Mouse (Mus musculus): ENCODE data around the gene Cfap54. TPM values are rescaled to one million over a fixed set of nuclear protein-coding genes. Genes with fewer than 3 reads are reported as not detected.
A peak's percentile ranks its signal among the peaks of the same experiment; 100 is the strongest.

Gene Cfap54
- 0.36 and 0.42 TPM in 2 replicates for polyA plus RNA-seq (2016; fragmentation: Nextera tagmentation; extraction: Ambion mirVana)

DNA sequence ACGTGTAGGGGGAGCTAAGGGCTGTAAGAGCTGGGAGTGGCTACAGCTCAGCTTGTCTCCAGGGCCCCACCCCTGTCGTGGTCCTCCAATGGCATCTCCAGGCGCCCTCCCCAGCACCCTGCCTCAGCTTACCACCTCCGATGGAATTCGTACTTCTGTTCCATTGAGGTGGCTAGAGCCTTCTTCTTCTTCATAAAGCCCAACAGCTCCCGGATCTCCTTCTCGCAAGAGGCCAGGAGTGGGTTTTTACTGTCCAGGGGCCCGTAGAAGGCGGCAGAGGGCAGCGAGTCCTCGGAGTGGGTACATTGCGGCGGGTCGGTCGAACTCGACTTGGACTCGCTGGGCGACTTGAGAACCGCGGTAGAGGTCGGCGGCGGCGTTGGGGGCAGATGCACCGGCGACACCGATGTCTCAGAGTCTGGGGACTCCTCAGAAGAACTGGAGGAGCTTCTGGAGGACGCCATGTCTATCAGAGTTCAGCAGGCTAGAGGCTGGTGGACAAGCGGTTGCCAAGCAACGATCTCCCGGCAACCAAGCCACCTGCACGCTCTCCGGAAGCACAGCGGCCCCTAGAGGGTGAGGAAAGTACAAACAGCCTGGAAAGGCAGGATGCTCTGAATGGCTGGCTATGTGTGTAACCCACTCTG is at the start of gene Cfap54:
Gene Cfap54, minus strand, starts transcription at position 486 of the 647 bp plus-strand sequence.
- 2% methylated on average over 34 of the region's 34 CpGs for WGBS
- H3K27ac ChIP-seq (replicated peaks): peak within 1 kb of the TSS; percentile 48; the same call in 1 of the 2 replicates
- no peaks in the 10 kb centered on the region for H3K36me3 ChIP-seq (replicated peaks)

DNA sequence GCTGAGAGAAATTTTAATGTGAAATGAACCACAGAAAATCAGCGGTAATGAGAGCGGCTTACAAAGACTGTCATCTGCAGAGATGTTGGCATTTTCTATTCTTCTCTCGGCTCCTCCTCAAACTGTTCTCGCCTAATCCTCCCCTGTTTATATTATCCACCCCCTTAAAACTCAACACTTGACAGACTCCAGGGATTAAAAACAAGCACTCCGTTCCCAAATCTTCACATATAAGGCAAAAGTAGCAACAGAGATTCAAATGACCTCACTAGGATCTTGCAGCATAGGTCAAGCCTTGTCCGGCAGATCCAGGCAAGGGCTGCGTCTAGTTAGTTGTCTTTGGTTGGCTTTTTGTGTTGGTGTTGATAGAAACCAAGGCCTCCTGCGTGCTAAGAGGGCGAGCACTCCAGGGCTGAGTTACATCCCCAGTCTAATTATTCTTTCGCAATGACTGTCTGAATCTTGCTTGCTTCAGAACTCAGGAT is 49.1 kb upstream of the Cfap54 start:
- DNase-seq (ENCODE audit: low spot score): no peak
- no peak overlapping the region for H3K4me3 ChIP-seq
- no peaks in the 10 kb centered on the region for H3K36me3 ChIP-seq (replicated peaks)
- 0 out of 2 replicates have a peak, but pooled peaks cover 7% of the 10 kb centered on the region for H3K4me1 ChIP-seq
- no peaks in the 10 kb centered on the region for H3K9me3 ChIP-seq
- H3K27ac ChIP-seq (replicated peaks): no peak overlapping the region
- 69% methylated on average over 10 of the region's 10 CpGs for WGBS
- H3K27me3 ChIP-seq (replicated peaks; ENCODE audit: low read depth, poor library complexity, severe bottlenecking): no peaks in the 10 kb centered on the region

More for the DNA sequence above, at the start of gene Cfap54:
- peaks cover 31% of the 10 kb centered on the region for H3K4me1 ChIP-seq
- DNase-seq (ENCODE audit: low spot score): peak; percentile 93
- peak within 1 kb of the TSS; percentile 67 for H3K4me3 ChIP-seq
- H3K27me3 ChIP-seq (replicated peaks; ENCODE audit: low read depth, poor library complexity, severe bottlenecking): peaks cover 8% of the 10 kb centered on the region; the same call in 1 of the 2 replicates
- H3K9me3 ChIP-seq: no peaks in the 10 kb centered on the region

DNA sequence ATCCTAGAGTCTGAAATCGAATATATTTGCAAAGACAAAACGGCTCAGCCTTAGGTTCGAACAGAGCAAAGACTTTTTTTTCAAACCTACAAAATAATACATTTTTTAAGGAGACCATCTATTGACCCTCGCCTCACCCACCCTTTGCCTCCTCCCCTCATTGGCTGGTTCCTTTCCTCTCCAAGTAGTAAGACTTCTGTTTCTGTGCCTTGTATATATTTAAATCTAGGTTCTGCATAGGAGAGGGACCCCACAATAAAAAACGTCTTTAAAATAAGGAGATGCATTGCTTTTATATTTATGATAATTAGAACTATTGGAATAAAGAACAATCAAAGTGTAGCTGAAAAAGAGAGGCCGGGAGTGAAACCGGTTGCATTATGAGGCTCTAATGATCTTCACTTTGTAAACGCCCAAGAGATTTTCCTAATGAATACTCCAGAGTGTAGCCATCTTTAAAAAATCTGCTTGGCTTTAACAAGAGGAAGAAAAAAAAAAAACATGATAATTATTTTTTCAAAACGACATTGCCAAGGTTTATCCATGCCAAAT is 48.6 kb upstream of the Cfap54 start:
- Histone ChIP-seq H3K36me3 (replicated peaks) (no peaks in the 10 kb centered on the region), H3K4me1 (0 out of 2 replicates have a peak, but pooled peaks cover 7% of the 10 kb centered on the region)
- 77% methylated on average over 9 of the region's 9 CpGs for WGBS

DNA sequence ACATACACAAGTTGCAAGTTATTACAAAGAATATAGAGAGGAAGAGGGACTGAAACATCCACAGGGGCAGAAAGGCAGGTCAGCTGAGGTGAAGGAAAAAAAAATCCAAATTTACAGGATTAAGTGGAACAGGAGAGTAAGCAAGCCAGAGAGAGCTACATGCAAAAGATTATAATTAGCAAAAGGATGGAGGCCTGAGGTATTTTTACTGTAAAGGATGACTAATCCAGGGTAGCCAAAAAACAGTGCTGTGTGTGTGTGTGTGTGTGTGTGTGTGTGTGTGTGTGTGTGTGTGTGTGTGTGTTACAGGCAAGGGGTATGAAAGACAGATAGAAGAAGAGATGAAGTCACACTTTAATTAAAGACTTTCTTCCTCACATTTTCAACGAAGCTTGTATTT is 47.9 kb upstream of the Cfap54 start:
- no peak overlapping the region for H3K27ac ChIP-seq (replicated peaks)
- H3K4me3 ChIP-seq: no peak overlapping the region
- no peak for DNase-seq (ENCODE audit: low spot score)
- H3K27me3 ChIP-seq (replicated peaks; ENCODE audit: low read depth, poor library complexity, severe bottlenecking): no peaks in the 10 kb centered on the region
- 92% methylated on average over 1 of the region's 1 CpGs for WGBS
- no peaks in the 10 kb centered on the region for H3K9me3 ChIP-seq
- peaks cover 8% of the 10 kb centered on the region; the same call in 1 of the 2 replicates for H3K4me1 ChIP-seq
- no peaks in the 10 kb centered on the region for H3K36me3 ChIP-seq (replicated peaks)

More for the DNA sequence above, 48.6 kb upstream of the Cfap54 start:
- Histone ChIP-seq H3K27me3 (replicated peaks; ENCODE audit: low read depth, poor library complexity, severe bottlenecking) (no peaks in the 10 kb centered on the region), H3K27ac (replicated peaks) (no peak overlapping the region), H3K4me3 (no peak overlapping the region), H3K9me3 (no peaks in the 10 kb centered on the region)
- DNase-seq (ENCODE audit: low spot score): no peak

DNA sequence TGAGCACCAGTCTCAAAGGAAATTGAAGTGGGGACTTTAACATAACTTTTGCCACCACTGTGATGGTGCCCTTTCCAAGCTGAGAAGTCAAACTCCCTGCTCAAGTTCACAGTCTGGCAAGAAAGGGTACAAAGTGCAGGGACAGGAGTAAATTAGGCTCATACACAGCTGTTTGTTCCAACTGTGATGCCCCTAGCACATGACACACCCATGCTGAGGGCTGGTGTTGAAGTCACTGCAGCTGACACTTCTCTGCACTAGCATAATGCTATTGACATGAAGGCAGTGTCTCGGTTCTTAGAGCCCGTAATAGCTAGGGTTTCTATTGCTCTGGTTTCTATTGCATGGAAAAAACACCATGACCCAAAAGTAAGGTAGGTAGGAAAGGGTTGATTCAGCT is 47.1 kb upstream of the Cfap54 start:
- 90% methylated on average over 2 of the region's 2 CpGs for WGBS
- no peak for DNase-seq (ENCODE audit: low spot score)
- H3K27me3 ChIP-seq (replicated peaks; ENCODE audit: low read depth, poor library complexity, severe bottlenecking): no peaks in the 10 kb centered on the region
- no peak overlapping the region for H3K27ac ChIP-seq (replicated peaks)
- H3K36me3 ChIP-seq (replicated peaks): no peaks in the 10 kb centered on the region
- H3K4me3 ChIP-seq: no peak overlapping the region
- no peaks in the 10 kb centered on the region for H3K9me3 ChIP-seq
- peaks cover 11% of the 10 kb centered on the region; the same call in 1 of the 2 replicates for H3K4me1 ChIP-seq

GRCm38 (mm10) chr10:93126025-93126424 is 44.6 kb upstream of the Cfap54 start:
- no peak for DNase-seq (ENCODE audit: low spot score)
- WGBS: 90% methylated on average over 3 of the region's 3 CpGs
- no peaks in the 10 kb centered on the region for H3K36me3 ChIP-seq (replicated peaks)
- H3K4me3 ChIP-seq: no peak overlapping the region
- peaks cover 11% of the 10 kb centered on the region; the same call in 1 of the 2 replicates for H3K4me1 ChIP-seq
- H3K27ac ChIP-seq (replicated peaks): no peak overlapping the region
- H3K27me3 ChIP-seq (replicated peaks; ENCODE audit: low read depth, poor library complexity, severe bottlenecking): no peaks in the 10 kb centered on the region
- H3K9me3 ChIP-seq: no peaks in the 10 kb centered on the region

GRCm38 (mm10) chr10:93123957-93124613 is 42.7 kb upstream of the Cfap54 start:
- Histone ChIP-seq H3K27ac (replicated peaks) (peak overlapping the region; percentile 30), H3K36me3 (replicated peaks) (no peaks in the 10 kb centered on the region), H3K4me3 (no peak overlapping the region), H3K27me3 (replicated peaks; ENCODE audit: low read depth, poor library complexity, severe bottlenecking) (no peaks in the 10 kb centered on the region), H3K4me1 (peaks cover 7% of the 10 kb centered on the region; the same call in 1 of the 2 replicates), H3K9me3 (no peaks in the 10 kb centered on the region)
- WGBS: 66% methylated on average over 12 of the region's 12 CpGs
- DNase-seq (ENCODE audit: low spot score): peak; percentile 28

GRCm38 (mm10) chr10:93123310-93123709 is 41.9 kb upstream of the Cfap54 start:
- H3K9me3 ChIP-seq: no peaks in the 10 kb centered on the region
- H3K27me3 ChIP-seq (replicated peaks; ENCODE audit: low read depth, poor library complexity, severe bottlenecking): no peaks in the 10 kb centered on the region
- no peak overlapping the region; the same call in 1 of the 2 replicates for H3K27ac ChIP-seq (replicated peaks)
- no peak overlapping the region for H3K4me3 ChIP-seq
- 81% methylated on average over 4 of the region's 4 CpGs for WGBS
- H3K36me3 ChIP-seq (replicated peaks): no peaks in the 10 kb centered on the region
- peaks cover 3% of the 10 kb centered on the region; the same call in 1 of the 2 replicates for H3K4me1 ChIP-seq
- DNase-seq (ENCODE audit: low spot score): no peak

DNA sequence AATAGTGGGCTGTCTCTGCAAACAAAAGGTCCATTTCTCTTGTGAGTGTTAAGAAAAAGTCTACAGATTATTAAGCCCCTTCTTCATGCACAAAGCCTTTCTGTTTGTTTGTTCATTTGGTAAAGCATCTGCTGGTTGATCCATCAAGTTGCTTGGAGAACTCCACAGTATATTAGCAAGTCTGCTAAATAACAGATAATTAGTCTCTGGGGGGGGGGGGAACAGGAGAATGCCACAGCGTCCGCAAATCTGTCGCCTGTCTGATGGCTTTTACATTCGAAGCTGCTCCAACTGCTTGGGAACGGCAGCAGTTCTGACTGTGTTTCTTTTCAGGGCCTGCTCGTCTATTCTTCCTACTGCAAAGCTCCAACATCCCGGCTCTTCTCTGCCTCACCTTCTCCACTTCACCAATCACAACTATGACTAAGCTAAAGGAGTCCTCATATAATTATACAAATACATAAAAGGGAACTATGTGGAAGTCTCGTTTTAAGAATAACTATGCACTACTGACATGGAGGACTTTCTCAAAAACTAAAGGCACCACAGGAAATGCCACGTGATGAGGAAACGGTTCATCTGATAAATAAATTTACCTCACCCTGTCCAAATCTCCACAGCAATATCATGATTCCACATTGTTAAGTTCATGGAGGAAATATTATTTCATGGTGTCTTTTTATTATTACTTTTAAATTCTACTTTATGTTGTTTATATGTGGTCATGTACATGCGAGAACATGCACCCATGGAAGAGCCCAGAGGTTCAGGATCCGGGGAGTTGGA is 41.2 kb upstream of the Cfap54 start:
- Histone ChIP-seq H3K9me3 (no peaks in the 10 kb centered on the region), H3K4me3 (no peak overlapping the region), H3K36me3 (replicated peaks) (no peaks in the 10 kb centered on the region), H3K4me1 (peaks cover 3% of the 10 kb centered on the region; the same call in 1 of the 2 replicates), H3K27me3 (replicated peaks; ENCODE audit: low read depth, poor library complexity, severe bottlenecking) (no peaks in the 10 kb centered on the region), H3K27ac (replicated peaks) (no peak overlapping the region)
- no peak for DNase-seq (ENCODE audit: low spot score)
- WGBS: 69% methylated on average over 12 of the region's 12 CpGs

DNA sequence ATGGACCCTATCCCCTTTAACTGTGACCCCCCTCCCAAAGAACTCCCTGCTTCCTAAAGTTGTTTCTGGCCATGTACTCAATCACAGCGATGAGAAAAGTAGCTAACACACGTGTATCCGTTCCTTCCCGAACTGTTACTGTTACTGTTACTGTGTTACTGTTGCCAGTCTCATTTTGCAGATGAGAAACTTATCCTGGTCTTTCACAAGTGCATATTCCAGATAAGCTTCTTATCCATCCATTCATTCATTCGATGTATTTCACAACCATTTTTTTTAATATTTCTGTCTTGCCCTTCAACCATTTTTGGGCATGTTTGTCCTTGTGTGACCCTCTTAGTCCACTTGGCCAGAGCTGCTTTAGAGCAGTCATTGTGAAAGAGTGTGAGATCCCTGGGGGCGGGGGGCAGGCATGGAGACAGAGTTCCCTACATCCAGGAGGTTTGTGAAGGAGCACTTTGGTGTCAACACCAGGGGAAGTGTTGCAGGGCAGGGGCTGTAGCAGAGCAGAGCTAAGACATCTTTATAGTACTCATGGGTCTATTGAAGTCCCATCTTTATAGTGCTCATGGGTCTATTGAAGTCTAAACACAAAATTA is 39.9 kb upstream of the Cfap54 start:
- no peak for DNase-seq (ENCODE audit: low spot score)
- Histone ChIP-seq H3K27me3 (replicated peaks; ENCODE audit: low read depth, poor library complexity, severe bottlenecking) (no peaks in the 10 kb centered on the region), H3K9me3 (no peaks in the 10 kb centered on the region), H3K4me3 (no peak overlapping the region), H3K27ac (replicated peaks) (no peak overlapping the region), H3K4me1 (peaks cover 3% of the 10 kb centered on the region; the same call in 1 of the 2 replicates), H3K36me3 (replicated peaks) (no peaks in the 10 kb centered on the region)
- WGBS: 92% methylated on average over 6 of the region's 6 CpGs

- no peak overlapping the region for H3K4me3 ChIP-seq
- 83% methylated on average over 5 of the region's 5 CpGs for WGBS
- no peak overlapping the region for H3K27ac ChIP-seq (replicated peaks)
- DNase-seq (ENCODE audit: low spot score): no peak
- no peaks in the 10 kb centered on the region for H3K27me3 ChIP-seq (replicated peaks; ENCODE audit: low read depth, poor library complexity, severe bottlenecking)
- no peaks in the 10 kb centered on the region for H3K36me3 ChIP-seq (replicated peaks)
- no peaks in the 10 kb centered on the region for H3K9me3 ChIP-seq
- H3K4me1 ChIP-seq: peaks cover 3% of the 10 kb centered on the region; the same call in 1 of the 2 replicates
Observed at GRCm38 (mm10) chr10:93119809-93120208, 38.4 kb upstream of the Cfap54 start.

- Histone ChIP-seq H3K4me3 (no peak overlapping the region), H3K9me3 (no peaks in the 10 kb centered on the region), H3K4me1 (no peaks in the 10 kb centered on the region), H3K27ac (replicated peaks) (no peak overlapping the region), H3K36me3 (replicated peaks) (no peaks in the 10 kb centered on the region), H3K27me3 (replicated peaks; ENCODE audit: low read depth, poor library complexity, severe bottlenecking) (no peaks in the 10 kb centered on the region)
- DNase-seq (ENCODE audit: low spot score): no peak
- 91% methylated on average over 3 of the region's 3 CpGs for WGBS
Observed at GRCm38 (mm10) chr10:93116636-93117035, 35.2 kb upstream of the Cfap54 start.
